Mouse (Mus musculus) small intestine, adult 2 months (tissue): Measurements from ENCODE around the gene Pcare.

ENCODE experiments used
- CTCF ChIP-seq: fragments of 200-500 bp; IDR thresholded peaks from 2 replicates; pipeline ENCODE4 v1.5.1; 2012; ENCODE audit warnings: low read depth, mild to moderate bottlenecking, control low read depth, inconsistent platforms, low read length, moderate library complexity, mixed read lengths; ENCODE audit not compliant: insufficient replicate concordance, insufficient read length; ENCODE audit errors: extremely low read depth
- POLR2A ChIP-seq: fragments of 200-500 bp; IDR thresholded peaks from 2 replicates; pipeline ENCODE4 v1.6.1; 2012; ENCODE audit warnings: low read depth, mild to moderate bottlenecking, control low read depth, inconsistent platforms, low read length, moderate library complexity

- TF ChIP-seq CTCF = no peak
- TF ChIP-seq POLR2A = no peak
Observed at GRCm38 (mm10) chr17:71730655-71731054, 22.0 kb downstream of the Pcare start.
